Mouse (Mus musculus) ovary, adult 10 weeks (tissue): ENCODE data around the gene Cysltr1. TPM values are rescaled to one million over a fixed set of nuclear protein-coding genes. Genes with fewer than 3 reads are reported as not detected.

Source experiments
- polyA plus RNA-seq: library from polyadenylated mRNA; stranded (reverse); fragments of 350-450 nt; fragmentation: Illumina TruSeq; extraction: RNeasy Lipid Tissue Mini Kit (QIAGEN cat#74804); gene quantifications from one replicate; pipeline ENCODE4 v1.2.3, GENCODE M21; 2014

Gene Cysltr1
- 7.3 TPM for polyA plus RNA-seq

GRCm38 (mm10) chrX:106603386-106603785, at the start of gene Cysltr1:
Gene Cysltr1 (minus strand): TSS chrX:106603679.

GRCm38 (mm10) chrX:106582886-106583285, 20.6 kb downstream of the Cysltr1 start, which contains the start of gene Gm5127:
Gene Gm5127 (plus strand): TSS chrX:106583186.

Other genes with a start within 250 kb of the Cysltr1 start
- 0.14 TPM for gene Fndc3c1, start 118.3 kb downstream of the Cysltr1 start, polyA plus RNA-seq
- not detected for gene Gm5127, start 20.5 kb downstream of the Cysltr1 start, polyA plus RNA-seq
- 0.40 TPM for gene Rtl3, start 237.0 kb upstream of the Cysltr1 start, polyA plus RNA-seq